Mouse (Mus musculus): ENCODE measurements at regions not wholly inside any gene's neighbourhood (a gene's known extent, or its start where the extent isn't known, plus 50 kb on each side); places are given as distances from the start of the nearest gene placed in this dataset.

DNA sequence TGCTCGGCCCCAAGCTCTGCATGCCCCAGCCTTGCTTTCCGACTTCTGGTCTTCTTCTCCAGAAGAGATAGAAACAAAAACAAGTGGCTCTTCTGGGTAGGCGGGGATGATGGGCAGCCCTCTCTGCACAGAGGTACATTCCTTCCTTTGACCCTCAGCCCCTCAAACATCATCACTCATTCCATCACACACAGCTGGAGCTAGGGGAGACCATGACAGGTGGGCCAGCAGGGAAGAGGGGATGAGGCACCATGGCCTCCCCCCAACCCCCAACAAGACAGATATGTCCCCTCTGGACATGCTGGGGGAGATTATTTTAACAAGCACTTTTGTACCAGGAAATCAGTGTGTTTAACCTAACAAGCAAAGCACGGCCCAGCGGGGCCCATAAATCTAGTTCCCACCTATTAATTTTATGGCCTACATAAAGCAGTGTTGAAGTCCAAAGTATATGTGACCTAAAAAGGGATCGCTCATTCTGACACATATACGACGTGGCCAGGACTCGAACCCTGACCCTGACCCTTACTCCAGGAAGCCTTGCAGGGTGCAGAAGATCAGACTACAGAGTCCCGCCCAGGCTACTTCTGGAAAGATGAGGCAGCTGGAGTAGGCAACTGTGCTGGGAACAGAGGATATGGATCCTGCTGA lies 183.7 kb downstream of the Cyp26b1 start:
- H3K36me3 ChIP-seq = no peaks in the 10 kb centered on the region
- H3K4me3 ChIP-seq = no peak overlapping the region
- no peaks in the 10 kb centered on the region for H3K9me3 ChIP-seq
- H3K27me3 ChIP-seq = 0 out of 2 replicates have a peak, but pooled peaks cover 5% of the 10 kb centered on the region
- no peak overlapping the region for H3K4me2 ChIP-seq (replicated peaks)
- peaks cover 17% of the 10 kb centered on the region for H3K4me1 ChIP-seq
- 88% methylated on average over 10 of the region's 10 CpGs for WGBS
- no peak overlapping the region for H3K9ac ChIP-seq
- ATAC-seq (ENCODE audit: insufficient number of reproducible peaks, insufficient read depth, low FRiP score, low TSS enrichment) = no peak
- no peak overlapping the region for H3K27ac ChIP-seq

DNA sequence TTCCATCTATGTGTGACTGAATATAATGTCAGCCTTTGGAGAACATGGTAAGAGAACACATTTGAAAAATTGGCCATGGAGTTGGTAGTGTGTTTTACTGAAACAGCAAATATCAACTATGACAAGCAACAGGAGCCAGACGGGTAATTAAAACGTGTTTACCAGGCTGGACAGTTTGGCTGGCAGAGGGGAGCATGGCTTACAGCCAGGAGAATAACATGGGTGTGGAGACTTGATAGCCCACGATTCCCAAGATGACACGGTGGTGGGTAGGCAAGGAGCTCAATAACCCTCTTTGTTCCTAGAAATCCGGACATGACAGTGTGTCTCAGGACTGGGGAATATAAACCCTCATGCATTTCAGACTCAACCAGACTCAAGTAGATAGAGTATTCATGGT lies 185.2 kb downstream of the Cyp26b1 start:
- Histone ChIP-seq H3K27me3 (0 out of 2 replicates have a peak, but pooled peaks cover 5% of the 10 kb centered on the region), H3K4me3 (no peak overlapping the region), H3K36me3 (no peaks in the 10 kb centered on the region), H3K4me2 (replicated peaks) (no peak overlapping the region), H3K4me1 (peaks cover 7% of the 10 kb centered on the region; the same call in 1 of the 2 replicates), H3K9me3 (no peaks in the 10 kb centered on the region), H3K27ac (no peak overlapping the region), H3K9ac (no peak overlapping the region)
- no peak for ATAC-seq (ENCODE audit: insufficient number of reproducible peaks, insufficient read depth, low FRiP score, low TSS enrichment)
- WGBS = 67% methylated on average over 5 of the region's 5 CpGs

DNA sequence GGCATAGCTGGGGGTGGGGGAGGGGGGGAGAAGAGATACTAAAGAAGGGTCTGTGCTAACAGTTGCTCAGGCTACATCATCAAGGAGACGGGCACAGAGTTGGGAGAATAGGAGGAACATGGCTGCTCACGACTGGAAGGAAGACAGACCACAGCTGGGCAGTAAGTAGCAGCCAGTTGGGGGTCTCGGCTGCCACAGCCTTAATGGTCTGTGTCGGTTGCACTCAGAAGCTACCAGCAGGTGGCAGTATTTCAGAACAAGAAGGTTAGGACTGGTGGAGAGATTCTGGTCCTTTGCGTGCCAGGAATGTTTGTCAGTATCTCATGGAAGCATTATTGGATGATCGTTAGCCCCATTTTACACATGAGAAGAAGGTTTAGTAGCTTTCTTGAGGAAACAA lies 185.9 kb downstream of the Cyp26b1 start:
- Histone ChIP-seq H3K27ac (no peak overlapping the region), H3K36me3 (no peaks in the 10 kb centered on the region), H3K9ac (no peak overlapping the region), H3K27me3 (0 out of 2 replicates have a peak, but pooled peaks cover 5% of the 10 kb centered on the region), H3K9me3 (no peaks in the 10 kb centered on the region), H3K4me2 (replicated peaks) (no peak overlapping the region), H3K4me1 (0 out of 2 replicates have a peak, but pooled peaks cover 6% of the 10 kb centered on the region), H3K4me3 (no peak overlapping the region)
- no peak for ATAC-seq (ENCODE audit: insufficient number of reproducible peaks, insufficient read depth, low FRiP score, low TSS enrichment)
- WGBS = 7% methylated on average over 6 of the region's 6 CpGs

DNA sequence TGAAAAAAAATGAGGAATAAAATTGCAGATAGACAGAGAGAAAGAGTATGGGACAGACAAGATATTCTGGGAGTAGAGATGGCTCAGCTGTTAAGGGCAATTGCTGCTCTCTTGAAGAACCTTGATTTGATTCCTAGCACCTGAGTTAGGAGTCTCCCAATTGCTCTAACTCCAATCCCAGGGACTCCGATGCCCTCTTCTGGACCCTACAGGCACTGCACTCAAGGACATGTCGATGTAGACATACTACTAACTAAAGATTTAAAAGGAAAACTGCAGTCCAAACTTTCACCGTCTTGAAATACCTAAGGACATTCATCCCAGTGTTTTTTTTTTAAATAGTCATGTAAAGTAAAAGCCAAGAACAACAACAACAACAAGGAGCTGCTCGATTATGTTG lies 189.0 kb downstream of the Cyp26b1 start:
- H3K27ac ChIP-seq = no peak overlapping the region
- H3K9me3 ChIP-seq = no peaks in the 10 kb centered on the region
- H3K4me3 ChIP-seq = no peak overlapping the region
- no peak overlapping the region for H3K9ac ChIP-seq
- H3K27me3 ChIP-seq = 0 out of 2 replicates have a peak, but pooled peaks cover 5% of the 10 kb centered on the region
- 0 out of 2 replicates have a peak, but pooled peaks cover 6% of the 10 kb centered on the region for H3K4me1 ChIP-seq
- H3K4me2 ChIP-seq (replicated peaks) = no peak overlapping the region
- WGBS = 67% methylated on average over 4 of the region's 4 CpGs
- no peak for ATAC-seq (ENCODE audit: insufficient number of reproducible peaks, insufficient read depth, low FRiP score, low TSS enrichment)
- no peaks in the 10 kb centered on the region for H3K36me3 ChIP-seq

DNA sequence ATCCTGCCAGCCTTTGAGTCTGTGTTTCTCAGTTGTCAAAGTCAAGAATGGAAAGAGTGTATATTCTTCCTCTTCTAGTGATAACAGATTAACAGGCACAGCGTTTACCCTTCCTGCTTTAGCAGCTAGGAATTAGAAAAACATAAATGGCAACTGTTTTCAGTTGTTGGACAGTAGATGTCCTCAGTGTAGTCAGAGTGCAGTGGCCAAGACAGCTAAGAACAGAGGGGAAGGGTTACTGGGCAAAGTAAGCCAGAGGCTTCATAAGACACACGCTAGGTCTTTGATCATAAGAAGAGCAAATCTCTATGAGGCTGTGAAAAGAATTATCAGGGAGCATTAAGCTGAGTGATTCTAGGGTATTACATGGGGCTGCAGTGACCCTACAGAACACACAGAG lies 191.3 kb downstream of the Cyp26b1 start:
- H3K9me3 ChIP-seq = no peaks in the 10 kb centered on the region
- 72% methylated on average over 2 of the region's 2 CpGs for WGBS
- H3K27ac ChIP-seq = no peak overlapping the region
- no peak for ATAC-seq (ENCODE audit: insufficient number of reproducible peaks, insufficient read depth, low FRiP score, low TSS enrichment)
- 0 out of 2 replicates have a peak, but pooled peaks cover 5% of the 10 kb centered on the region for H3K27me3 ChIP-seq
- no peaks in the 10 kb centered on the region for H3K4me1 ChIP-seq
- no peaks in the 10 kb centered on the region for H3K36me3 ChIP-seq
- H3K9ac ChIP-seq = no peak overlapping the region
- no peak overlapping the region for H3K4me3 ChIP-seq
- no peak overlapping the region for H3K4me2 ChIP-seq (replicated peaks)

DNA sequence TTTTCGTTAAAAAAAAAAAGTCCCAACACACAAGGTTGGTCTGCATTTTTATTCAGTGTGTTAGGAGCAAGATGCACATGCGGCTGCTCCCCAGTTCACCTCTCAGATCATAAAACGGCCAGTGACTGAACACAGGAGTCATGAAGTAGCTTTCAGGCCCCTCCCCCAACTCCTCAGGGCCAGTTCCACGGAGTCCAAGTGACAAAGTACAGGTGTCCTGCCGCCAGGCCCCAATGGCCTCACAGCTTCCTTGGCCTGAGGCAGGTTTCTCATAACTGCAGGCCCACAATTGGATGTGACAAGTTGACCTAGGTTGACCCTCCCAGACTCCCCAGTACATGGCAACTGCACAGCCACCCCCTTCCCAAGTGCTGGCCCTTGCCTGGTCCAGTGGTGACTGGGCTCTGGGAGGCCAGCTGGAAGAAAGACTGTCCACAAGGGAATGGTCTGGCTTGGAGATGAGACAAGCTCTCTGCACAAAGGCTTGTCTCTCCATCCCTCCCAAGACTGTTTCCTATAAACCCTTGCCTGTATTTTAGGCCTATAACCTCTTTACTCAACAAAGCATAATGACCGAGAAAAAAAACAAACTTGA lies 199.1 kb downstream of the Cyp26b1 start:
- WGBS = 48% methylated on average over 6 of the region's 6 CpGs
- Histone ChIP-seq H3K9me3 (no peaks in the 10 kb centered on the region), H3K27ac (no peak overlapping the region), H3K4me3 (no peak overlapping the region), H3K4me2 (replicated peaks) (no peak overlapping the region), H3K27me3 (0 out of 2 replicates have a peak, but pooled peaks cover 2% of the 10 kb centered on the region), H3K9ac (no peak overlapping the region), H3K36me3 (no peaks in the 10 kb centered on the region), H3K4me1 (peaks cover 11% of the 10 kb centered on the region; the same call in 1 of the 2 replicates)
- no peak for ATAC-seq (ENCODE audit: insufficient number of reproducible peaks, insufficient read depth, low FRiP score, low TSS enrichment)

DNA sequence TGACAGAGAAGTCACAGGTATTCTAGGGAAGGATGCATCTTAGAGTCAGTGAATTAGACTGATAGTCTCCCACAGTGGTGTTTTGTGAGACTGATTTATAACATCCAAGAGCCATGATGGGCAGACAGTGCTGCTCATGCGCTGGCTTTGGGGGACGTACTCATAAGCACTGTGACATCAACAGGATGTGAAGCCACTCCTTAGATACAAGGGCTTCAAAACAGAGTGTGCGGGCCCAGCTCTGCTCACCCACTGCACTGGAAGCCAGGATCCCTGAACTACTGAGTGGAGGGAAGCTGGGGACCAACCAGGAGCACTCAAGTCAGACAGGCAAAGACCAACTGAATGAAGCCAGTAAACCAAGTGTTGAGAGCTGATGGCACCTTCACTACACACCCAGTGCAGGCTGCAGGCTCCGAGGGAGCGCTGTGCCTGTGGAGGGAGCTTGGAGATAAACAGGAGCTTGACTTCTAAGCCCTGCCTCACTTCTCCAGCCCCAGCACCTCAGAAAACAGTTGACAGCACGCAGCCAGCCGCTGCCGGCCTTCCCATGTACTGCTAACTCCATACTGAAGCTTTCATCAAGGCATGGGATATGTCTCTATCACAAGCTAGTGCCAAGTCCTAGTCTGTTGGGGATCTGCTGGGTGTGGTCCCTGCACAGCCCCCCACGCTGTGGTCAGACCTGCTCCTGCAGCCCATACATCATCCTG lies 200.0 kb downstream of the Cyp26b1 start:
- WGBS = 80% methylated on average over 9 of the region's 9 CpGs
- H3K9me3 ChIP-seq = no peaks in the 10 kb centered on the region
- ATAC-seq (ENCODE audit: insufficient number of reproducible peaks, insufficient read depth, low FRiP score, low TSS enrichment) = no peak
- no peak overlapping the region for H3K27ac ChIP-seq
- H3K36me3 ChIP-seq = no peaks in the 10 kb centered on the region
- 0 out of 2 replicates have a peak, but pooled peaks cover 2% of the 10 kb centered on the region for H3K27me3 ChIP-seq
- H3K4me3 ChIP-seq = no peak overlapping the region
- H3K4me2 ChIP-seq (replicated peaks) = no peak overlapping the region
- peaks cover 11% of the 10 kb centered on the region; the same call in 1 of the 2 replicates for H3K4me1 ChIP-seq
- no peak overlapping the region for H3K9ac ChIP-seq

DNA sequence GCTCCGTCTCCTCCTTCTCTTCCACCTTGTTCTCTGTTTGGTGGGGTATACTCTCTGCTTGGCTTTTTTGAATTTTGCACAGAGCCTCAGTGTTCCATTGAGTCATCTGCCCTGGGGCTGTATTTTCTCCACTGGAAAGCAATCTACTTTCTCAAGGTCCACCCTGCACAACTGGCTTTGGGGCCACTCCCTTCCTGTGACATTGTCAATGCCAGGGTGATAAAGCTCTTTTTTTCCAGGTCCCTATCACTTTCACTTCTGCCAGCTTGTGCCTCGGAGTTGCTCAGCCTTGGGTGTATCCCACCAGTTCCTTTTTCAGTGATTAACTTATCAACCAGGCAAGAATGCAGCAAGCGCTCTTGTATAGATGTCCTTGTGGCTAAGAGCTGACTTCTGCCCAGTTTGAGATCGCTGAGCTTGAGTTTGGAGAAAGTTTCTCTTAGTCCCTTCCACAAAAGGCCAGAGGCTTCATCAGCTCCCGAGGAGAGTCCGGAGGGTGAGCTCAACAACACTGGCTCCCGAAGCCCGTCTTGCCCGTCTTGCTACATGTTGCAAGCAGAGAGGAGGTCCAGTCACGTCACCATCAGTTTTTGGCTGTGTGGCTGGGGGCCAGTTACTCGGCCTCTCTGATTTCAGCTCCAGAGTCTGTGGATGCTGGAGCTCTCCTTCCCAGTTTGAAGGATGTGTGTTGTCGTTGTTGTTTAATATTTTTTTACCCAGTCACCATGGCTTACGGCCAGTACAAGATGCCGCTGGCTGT lies 200.8 kb downstream of the Cyp26b1 start:
- 0 out of 2 replicates have a peak, but pooled peaks cover 2% of the 10 kb centered on the region for H3K27me3 ChIP-seq
- no peaks in the 10 kb centered on the region for H3K36me3 ChIP-seq
- H3K4me1 ChIP-seq = peaks cover 11% of the 10 kb centered on the region; the same call in 1 of the 2 replicates
- H3K4me3 ChIP-seq = no peak overlapping the region
- H3K9ac ChIP-seq = no peak overlapping the region
- WGBS = 89% methylated on average over 14 of the region's 14 CpGs
- no peak overlapping the region for H3K4me2 ChIP-seq (replicated peaks)
- no peak for ATAC-seq (ENCODE audit: insufficient number of reproducible peaks, insufficient read depth, low FRiP score, low TSS enrichment)
- no peak overlapping the region for H3K27ac ChIP-seq
- H3K9me3 ChIP-seq = no peaks in the 10 kb centered on the region

DNA sequence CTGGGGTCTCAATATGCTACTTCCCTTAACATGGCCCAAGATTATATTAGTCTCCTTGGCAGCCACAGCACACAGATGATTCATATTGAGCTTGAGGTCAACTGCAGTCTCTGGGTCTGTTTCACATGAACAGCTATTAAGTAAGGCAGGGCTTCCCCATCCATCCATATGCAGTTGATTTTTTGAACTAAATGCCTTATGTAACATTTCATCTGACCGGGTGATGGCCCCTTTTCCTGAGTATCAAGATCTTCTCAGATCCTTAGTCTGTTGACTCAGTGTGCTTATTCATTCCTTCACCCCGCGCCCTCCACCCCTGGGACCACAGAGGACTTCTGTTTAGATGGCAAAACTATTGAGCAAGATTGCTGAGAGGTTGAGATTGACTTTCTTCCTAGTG lies 202.7 kb downstream of the Cyp26b1 start:
- Histone ChIP-seq H3K27me3 (no peaks in the 10 kb centered on the region), H3K9ac (no peak overlapping the region), H3K36me3 (no peaks in the 10 kb centered on the region), H3K4me2 (replicated peaks) (no peak overlapping the region), H3K9me3 (no peaks in the 10 kb centered on the region), H3K4me1 (peaks cover 11% of the 10 kb centered on the region; the same call in 1 of the 2 replicates), H3K4me3 (no peak overlapping the region), H3K27ac (no peak overlapping the region)
- WGBS = 83% methylated on average over 3 of the region's 3 CpGs
- ATAC-seq (ENCODE audit: insufficient number of reproducible peaks, insufficient read depth, low FRiP score, low TSS enrichment) = no peak

DNA sequence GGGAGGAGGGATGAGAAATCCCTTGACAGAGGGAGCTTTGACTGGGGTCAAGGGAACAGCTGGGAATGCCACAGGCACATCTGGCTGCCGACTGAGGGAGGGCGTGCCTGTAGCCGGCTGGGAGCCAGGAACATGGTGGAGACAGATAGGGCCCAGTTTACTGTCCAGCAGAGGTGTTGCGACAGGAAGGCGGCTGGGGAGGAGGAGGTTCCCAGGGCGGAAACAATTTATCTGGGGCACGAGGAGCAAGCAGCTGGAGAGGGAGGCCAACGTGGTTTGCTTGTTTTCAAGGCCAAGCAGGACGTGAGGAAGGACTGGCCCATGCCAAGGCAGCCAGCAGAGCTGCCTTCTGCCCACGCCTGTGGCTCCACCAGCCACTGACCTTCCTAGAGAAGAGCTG lies 208.0 kb downstream of the Cyp26b1 start:
- Histone ChIP-seq H3K4me2 (replicated peaks) (no peak overlapping the region), H3K27me3 (no peaks in the 10 kb centered on the region), H3K27ac (no peak overlapping the region), H3K4me3 (no peak overlapping the region), H3K4me1 (peaks cover 1% of the 10 kb centered on the region; the same call in 1 of the 2 replicates), H3K36me3 (no peaks in the 10 kb centered on the region), H3K9me3 (no peaks in the 10 kb centered on the region), H3K9ac (no peak overlapping the region)
- ATAC-seq (ENCODE audit: insufficient number of reproducible peaks, insufficient read depth, low FRiP score, low TSS enrichment) = no peak
- WGBS = 32% methylated on average over 10 of the region's 10 CpGs

DNA sequence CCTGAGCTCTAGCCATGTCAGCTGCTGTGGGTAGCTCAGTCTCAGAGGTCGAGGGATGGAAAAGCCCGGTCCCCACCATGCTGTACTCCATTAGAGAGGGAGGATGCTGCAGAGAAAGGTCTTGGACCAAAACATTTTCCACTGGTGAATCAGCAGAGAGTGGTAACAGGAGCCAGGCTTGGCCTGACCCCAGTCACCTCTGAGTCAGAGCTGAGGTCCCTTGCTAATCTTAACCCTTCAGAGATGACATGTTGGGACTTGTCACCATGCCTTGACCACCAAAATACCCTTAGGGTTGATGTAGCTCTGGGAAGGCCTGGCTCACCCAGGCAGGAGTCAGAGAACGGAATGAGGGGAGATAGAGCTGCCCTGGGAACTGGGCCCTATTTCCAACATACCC lies 210.0 kb downstream of the Cyp26b1 start:
- Histone ChIP-seq H3K27me3 (no peaks in the 10 kb centered on the region), H3K4me1 (no peaks in the 10 kb centered on the region), H3K4me2 (replicated peaks) (no peak overlapping the region), H3K27ac (no peak overlapping the region), H3K9ac (no peak overlapping the region), H3K36me3 (no peaks in the 10 kb centered on the region), H3K9me3 (no peaks in the 10 kb centered on the region), H3K4me3 (no peak overlapping the region)
- WGBS = 74% methylated on average over 3 of the region's 3 CpGs
- no peak for ATAC-seq (ENCODE audit: insufficient number of reproducible peaks, insufficient read depth, low FRiP score, low TSS enrichment)

Measured in embryonic facial prominence, embryonic 12.5 days (tissue).